Mouse (Mus musculus) sigmoid colon, adult 10 weeks (tissue): ENCODE data around the gene Usp1. TPM values are rescaled to one million over a fixed set of nuclear protein-coding genes. Genes with fewer than 3 reads are reported as not detected.

Experiments used
- polyA plus RNA-seq: library from polyadenylated mRNA; stranded (reverse); fragments of 350-450 nt; fragmentation: Illumina TruSeq; extraction: RNeasy Lipid Tissue Mini Kit (QIAGEN cat#74804); gene quantifications from one replicate; pipeline ENCODE4 v1.2.3, GENCODE M21; 2014; ENCODE audit warnings: low read depth, low replicate concordance

Usp1 gene
- 107 TPM for polyA plus RNA-seq

DNA sequence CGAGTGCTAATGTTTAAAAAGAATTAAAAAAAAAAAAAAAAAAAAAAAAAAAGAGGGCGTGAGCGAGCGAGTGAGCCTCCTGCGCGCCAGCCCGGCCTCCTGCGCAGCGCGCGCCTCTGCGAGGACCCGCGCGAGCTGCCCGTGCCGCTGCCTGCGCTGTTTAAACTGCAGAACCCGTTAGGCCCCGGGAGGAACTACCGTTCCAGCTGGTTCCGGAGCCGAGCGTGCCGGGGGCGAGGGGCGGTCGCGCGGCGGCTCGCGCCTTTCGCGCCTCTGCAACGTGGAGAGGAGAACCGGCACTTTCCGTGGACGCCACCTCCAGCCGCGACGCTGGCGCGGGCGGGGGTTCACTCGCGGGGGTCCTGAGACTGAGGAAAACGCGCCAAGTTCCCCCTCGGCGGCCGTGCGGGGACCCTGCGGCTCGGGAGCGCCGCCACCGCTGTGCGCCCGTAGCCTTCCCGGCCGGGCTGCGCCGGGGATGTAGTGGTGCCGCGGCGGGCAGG is at the start of gene Usp1:
Gene Usp1 (plus strand): TSS at position 243 of the 503 bp plus-strand sequence.

Other genes starting within 250 kb of the Usp1 start
- gene L1td1, start 197.1 kb upstream of the Usp1 start, polyA plus RNA-seq = not detected
- gene Kank4, start 106.3 kb upstream of the Usp1 start, polyA plus RNA-seq = 0.50 TPM
- not detected for gene I0C0044D17Rik, start 100.0 kb upstream of the Usp1 start, polyA plus RNA-seq
- gene Angptl3, start 107.1 kb downstream of the Usp1 start, polyA plus RNA-seq = 0.60 TPM
- gene Dock7, start 197.1 kb downstream of the Usp1 start, polyA plus RNA-seq = 182 TPM